Mouse (Mus musculus) forebrain, embryonic 10.5 days (tissue): ENCODE measurements around the gene Rps6ka6. TPM values are rescaled to one million over a fixed set of nuclear protein-coding genes. Genes with fewer than 3 reads are reported as not detected.

Experiments used
- polyA plus RNA-seq: library from polyadenylated mRNA; unstranded; fragments of >200 nt; fragmentation: Nextera tagmentation; extraction: Ambion mirVana; gene quantifications from 2 replicates; pipeline ENCODE4 v1.2.1, GENCODE M21; 2016

Rps6ka6 gene
- polyA plus RNA-seq, 1 experiment from 2014 or later: 76.4 TPM

Other genes with a start within 250 kb of the Rps6ka6 start
- 1.7 and 1.8 TPM in 2 replicates for gene Hdx, start 159.1 kb upstream of the Rps6ka6 start, polyA plus RNA-seq